Mouse (Mus musculus) NIH3T3 (cell line): Measurements from ENCODE around the gene Gm17606.
"Not testable (repeated sequence)": the region's sequence is repeated elsewhere in the genome, so short reads cannot be mapped to it uniquely, and the experiment has no call there.

Source experiments
- DNase-seq: peaks from one replicate; pipeline ENCODE4 v3.0.0-alpha.2; 2012; ENCODE audit warnings: low read depth

The Gm17606 gene

DNA sequence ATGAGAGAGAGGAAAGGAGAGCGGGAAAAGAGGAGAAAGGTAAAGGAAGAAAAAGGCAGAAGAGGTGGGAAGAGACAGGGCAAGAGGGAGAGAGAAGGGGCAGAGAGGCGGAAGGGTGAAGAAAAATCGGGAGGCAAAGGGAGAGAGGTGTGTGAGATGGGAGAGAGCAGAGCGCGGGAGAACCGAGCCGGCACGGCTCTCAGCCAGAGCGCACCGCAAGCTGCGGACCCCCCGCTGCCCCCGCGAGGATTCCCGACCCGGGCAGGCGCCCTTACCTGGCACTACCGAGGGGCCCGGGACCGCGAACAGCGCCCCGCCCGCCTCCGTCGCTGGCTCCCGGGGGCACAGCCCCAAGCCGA is at the start of gene Gm17606:
TSS of gene Gm17606 (plus strand) at position 7 of the 359 bp plus-strand sequence.
- no peak for DNase-seq

DNA sequence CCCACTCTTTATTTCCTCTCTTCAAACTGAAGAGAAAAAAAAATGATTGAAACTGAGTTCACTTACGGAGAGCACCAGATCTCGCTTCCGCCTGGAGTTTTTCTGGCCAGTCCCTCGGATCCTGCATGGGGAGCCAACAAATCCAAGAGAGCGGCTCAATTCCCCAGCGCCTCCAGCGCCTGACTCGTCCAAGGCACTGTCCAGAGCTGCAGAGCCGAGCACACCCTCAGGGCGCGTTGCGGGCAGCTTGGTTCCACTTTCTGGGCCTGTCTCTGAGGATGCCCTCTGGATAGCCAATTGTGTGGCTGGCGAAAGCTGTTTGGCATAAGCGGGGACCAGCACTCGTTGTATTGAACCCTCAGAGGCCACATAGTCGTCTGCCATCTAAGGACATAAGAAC is 49.7 kb upstream of the Gm17606 start:
- no peak for DNase-seq

DNA sequence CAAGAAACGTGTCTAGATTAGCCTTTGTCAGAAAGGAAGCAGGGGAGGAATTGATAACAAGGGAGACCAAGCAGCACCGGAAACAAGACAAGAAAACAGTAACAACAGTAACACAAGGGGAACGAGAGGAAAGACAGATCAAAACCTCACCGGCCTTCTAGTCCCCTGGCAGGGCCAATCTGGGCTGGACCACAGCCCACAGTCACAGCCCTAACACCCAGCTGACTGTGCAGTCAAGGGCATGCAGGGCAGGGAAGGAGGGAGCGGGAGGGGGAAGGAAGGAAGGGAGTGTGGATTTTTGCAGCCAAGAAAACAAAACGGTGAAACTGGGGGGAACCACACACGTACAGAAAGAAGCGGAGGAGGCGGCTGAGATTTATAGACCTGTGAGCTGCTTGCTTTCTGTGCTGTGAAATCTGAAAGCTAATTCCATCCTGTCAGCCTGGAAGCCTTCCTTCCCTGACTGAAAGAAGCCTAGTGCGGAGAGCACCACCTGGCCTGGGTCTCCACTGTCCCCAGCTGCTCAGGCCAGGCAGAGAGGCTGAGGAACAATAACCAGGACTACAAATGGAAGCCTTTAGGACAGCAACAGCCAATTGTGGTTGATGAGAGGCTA is 48.3 kb upstream of the Gm17606 start:
- DNase-seq = no peak

DNA sequence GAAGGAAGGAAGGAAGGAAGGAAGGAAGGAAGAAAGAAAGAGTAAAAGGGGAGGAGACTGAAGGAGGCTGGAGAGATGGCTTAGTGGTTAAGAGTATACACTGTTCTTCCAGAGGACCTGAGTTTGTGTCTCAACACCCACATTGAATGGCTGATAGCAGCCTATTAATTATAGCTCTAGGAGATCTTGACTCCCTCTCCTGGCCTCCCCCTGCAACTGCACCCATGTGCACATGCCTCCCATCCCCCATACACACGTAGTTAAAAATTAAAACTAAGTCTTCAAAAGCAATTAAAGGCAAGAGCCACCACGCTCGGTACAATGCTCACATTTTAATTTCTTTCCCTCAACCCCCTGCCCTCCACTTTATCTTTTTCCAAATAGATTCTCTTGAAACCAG is 46.7 kb upstream of the Gm17606 start:
- no peak for DNase-seq

DNA sequence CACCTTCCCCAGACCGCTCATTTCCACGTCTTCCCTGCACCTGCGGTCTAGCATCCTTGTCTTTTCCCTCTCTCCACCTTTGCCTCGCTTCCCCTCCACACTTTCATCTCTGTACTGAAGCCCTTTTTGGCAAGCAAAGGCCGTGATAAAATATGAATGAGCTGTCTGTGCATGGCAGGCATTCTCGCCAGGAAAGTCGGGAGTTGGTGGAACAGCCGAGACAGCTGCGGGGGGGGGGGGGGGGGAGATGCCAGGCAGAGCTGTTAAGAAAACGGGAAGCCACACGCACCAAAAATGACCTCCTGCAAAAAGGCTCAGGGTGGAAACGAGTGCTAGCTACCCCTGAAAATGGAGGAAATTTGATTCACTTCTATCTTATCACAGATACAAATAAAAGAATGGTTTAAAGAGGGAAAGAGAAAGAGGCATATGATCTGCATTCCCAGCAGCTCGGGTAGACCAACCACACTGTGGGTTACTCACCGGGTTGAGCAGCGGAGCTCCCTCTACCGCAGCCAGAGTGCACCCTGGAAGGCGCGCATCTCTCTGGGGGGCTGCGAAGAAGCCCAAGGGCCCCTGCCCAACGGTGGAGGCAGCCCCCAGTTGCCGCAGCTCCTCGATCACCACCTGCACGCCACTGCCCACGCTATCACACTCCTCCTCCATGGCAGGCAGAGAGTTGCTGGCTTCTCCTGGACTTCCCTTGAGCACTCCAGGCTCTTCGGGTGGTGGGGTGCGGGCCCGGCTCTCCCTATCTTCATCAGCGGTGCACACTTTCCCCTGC is 45.9 kb upstream of the Gm17606 start:
- no peak for DNase-seq

DNA sequence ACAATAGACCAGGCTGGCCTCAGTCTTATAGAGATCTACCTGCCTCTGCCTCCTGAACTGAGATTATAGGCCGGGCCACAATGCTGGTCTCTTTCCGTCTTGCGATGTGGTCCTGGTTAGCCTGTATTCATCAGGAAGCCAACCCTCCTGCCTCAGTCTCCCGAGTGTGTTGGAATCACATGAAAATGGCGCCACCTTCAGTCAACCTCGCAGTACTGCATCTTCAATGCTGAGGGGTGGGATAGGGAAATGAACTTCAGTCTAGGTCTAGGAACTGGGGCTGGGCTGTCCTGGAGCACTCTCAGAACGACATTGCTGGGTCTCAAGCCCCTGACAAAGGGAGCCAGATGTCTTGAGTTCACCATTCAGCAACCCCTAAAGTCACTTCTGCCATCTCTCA is 43.7 kb upstream of the Gm17606 start:
- DNase-seq = no peak

DNA sequence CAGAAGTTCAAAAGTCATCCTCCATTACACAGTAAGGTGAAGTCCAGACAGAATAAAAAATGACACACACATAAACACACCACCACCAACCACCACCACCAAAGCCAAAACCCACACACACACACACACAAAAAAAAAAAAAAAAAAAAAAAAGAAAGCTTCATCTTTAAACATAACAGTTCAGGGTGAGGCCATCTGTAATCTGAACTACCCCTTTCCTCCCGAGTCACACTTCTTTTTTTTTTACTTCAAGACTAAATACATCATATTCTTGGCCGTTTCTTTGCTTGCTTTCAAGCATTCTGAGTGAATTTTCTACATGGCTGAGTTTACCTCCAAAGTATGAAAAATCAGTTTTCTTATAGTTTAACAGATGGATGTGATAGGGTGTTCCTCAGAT is 39.2 kb upstream of the Gm17606 start:
- DNase-seq = no peak

DNA sequence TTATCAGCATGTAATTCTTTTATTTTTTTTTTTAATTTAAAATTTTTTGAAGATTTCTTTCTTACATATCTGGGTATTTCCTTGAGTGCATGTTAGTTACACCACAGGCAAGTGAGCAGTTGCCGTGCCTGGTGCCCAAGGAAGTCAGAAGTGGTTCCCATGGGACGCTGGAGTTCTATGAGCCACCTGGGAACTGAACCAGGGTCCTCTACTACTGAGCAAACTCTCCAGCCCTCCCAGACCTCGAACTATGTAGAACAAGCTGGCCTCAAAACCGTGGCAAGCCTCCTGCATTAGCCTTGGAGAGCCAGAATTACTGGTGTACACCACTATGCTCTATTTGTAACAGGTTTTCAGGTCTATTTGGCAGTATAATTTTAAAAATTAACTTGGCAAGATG is 38.1 kb upstream of the Gm17606 start:
- no peak for DNase-seq

DNA sequence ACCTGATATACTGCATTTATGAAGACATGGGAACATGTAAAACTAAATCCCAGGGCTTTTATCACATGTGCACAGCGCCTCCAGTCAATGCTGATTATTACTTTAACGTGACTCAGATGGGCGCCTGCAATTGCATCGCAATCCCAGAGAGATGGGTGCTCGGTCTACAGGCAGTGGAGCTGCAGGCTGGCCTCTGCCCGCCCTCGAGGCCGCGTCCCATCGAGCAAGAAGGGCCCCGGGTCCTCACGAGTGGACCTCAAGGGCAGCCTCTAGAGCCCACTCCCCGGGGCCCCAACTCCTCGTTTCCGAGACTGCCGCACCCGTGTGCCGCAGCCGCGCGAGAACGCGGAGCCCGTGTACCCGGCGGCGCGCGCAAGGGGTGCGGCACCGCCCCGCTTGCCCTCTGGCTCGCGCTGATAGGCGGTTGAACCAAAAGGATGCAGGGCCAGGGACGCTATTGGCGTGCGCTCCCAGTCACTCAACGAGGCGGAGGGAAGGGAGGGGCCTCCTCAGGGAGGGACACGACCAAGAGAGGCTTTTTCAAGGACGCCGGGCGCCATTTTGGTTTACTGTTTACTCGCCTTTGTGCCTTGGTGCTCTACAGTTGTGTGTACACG is 37.6 kb upstream of the Gm17606 start:
- peak; percentile 97 for DNase-seq

DNA sequence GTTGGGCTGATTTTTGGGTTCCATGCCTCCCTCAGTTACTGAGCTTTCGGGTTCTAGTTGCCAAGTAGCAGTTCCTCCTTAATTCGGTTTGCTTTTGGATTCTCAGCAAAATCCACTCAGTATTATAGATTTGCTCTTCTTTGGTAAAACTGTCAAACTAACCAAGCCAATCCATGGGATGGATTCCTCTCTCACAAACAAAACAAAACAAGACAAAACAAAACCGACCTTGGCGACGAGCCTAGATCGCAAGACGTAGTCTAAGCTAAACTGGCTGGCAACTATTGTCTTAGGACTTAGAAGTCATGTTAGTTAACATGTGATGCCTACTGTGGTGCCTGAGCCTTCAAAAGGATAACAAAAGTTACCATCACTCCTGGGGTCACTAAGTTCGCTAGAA is 37.1 kb upstream of the Gm17606 start:
- no peak for DNase-seq

DNA sequence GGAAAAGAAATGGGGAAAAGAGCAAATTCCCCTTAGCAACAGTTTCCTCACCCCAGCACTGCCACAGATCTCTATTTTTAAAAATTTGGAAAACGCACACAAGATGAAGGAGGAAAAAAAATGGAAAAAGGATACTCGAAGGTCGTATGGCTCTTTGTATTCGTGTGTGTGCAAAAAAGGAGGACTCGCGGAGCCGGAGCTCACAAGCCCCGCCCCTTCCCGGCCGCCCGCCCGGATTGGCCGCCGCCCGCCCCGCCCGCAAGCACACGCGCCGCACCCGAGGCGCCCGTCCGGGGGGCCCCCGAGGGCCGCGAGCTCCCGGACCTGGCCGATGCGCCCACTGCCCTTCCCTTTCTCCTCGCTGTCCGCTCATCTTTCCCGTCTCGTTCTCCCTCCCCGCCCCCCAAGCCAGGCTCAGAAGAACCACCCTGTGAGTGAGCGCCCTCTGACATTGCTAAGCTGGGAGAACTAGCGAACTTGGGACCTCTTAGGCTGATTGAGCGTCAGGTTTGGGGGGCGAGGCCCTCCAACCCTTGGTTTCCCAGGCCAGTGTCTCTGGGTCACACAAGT is 34.9 kb upstream of the Gm17606 start, which contains the start of gene 4931414P19Rik:
TSS of gene 4931414P19Rik (minus strand) at position 242 of the 570 bp plus-strand sequence.
- DNase-seq = peak; percentile 85

DNA sequence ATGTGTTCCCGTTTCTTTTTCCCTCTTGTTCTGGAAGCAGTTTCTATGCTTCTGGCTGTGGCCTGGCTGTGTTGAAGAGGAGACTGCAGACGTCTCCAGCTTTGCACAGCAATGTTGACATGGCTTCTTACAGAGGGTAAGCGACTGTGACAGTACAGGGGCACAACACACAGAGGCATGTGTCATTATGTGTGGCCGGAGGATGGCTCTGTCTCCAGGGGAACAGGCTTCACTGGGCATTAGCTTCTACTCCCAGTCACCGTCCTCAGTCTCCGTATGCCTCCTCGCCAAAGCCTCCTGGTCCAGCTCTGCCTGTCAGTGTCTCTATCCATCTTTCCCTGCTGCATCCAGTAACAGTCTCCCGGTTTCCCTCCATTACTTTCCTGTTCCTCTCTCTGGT is 33.5 kb upstream of the Gm17606 start:
- no peak for DNase-seq

DNA sequence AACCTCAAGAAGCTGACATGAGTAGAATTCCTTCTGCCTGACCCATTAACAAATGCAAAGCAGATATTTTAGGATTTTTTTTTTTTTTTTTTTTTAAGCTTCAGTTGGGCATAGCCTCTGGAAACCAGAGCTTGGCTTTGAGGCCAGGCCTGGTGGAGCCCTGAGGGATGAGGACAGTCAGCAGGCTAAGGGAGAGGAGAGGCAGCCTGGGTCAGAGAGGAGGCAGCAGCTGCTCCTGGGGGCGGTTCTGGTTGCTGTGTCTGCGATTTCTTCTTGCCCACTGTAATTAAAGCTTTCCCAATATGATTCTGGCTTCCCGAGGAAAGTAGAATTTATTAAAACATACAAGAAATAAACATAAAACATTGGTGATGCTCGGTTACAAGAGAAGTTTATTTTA is 31.5 kb upstream of the Gm17606 start:
- peak; percentile 17 for DNase-seq

DNA sequence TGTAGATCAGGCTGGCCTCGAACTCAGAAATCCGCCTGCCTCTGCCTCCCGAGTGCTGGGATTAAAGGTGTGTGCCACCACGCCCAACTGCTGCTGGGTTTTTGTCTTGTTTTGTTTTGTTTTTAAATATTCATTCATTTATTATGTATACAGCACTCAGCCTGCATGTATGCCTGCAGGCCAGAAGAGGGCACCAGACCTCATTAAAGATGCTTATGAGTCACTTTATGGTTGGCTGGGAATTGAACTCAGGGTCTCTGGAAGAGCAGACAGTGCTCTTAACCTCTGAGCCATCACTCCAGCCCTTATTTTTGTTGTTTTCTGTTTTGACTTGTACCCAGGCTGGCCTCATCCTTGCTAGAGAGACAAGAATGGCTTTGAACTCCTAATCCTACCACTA is 30.8 kb upstream of the Gm17606 start:
- peak; percentile 68 for DNase-seq

DNA sequence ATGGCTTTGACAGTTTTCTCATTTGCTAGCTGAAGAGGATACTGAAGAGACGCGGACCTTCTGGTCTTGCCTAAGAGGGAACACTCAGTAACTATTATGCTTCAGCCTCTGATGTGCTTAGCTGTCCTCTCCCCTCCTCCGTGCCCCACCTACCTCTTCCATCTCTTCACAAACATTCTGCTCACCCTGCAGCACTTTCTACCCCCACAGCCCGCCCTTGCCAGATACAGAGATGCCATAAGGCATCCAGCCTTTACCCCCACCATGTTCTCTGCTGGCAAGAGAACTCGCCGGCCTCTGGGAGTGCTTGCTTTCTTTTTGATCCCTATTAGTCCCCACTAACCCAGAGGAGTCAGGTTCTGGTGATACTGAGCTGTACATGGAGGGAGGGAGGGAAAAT is 30.1 kb upstream of the Gm17606 start:
- DNase-seq = no peak

DNA sequence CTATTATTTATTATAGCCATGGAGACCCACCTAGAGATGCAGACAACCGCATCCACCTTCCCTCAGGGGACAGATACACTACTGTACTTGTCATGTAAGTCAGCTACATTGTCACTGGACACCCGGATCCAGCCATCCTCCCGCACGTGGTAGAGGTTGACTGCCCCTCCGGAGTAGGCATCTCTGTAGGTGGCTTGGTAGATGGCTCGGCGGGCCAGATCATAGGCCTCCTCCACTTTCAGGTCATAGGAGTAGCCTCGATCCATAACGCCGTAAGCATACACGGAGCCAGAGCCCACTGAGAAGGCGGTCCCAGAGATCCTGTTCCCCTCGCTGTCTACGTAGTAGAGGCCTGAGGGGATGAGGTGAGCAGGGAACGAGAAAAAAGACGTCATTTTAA is 26.6 kb upstream of the Gm17606 start:
- not testable (repeated sequence) for DNase-seq

DNA sequence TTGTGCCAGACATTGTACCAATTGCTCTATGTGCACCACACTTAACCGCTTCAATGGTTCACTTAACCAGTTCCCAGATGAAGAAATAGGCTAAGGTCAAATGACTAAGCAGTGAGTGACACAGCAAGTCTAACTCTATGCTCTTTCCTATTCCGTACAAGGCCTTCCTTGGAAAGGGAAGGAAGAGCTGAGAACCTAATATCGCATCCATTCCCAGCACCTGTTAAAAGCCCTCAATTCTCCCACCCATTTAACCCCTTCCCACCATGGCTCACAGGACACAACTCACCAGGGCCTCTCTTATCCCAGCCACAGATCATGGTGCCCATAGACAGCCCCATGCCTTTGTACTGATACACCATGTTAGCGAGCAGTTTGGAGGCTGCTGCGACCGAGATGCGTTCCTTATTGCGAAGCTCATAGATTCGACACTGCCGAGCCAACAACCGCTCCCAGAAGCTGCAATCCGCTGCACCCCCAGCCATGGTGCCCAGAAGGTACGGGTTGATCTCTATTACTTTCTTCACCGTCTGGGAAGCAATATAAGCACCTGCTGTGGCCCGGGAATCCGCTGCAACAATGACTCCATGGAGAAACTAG is 24.4 kb upstream of the Gm17606 start:
- DNase-seq = peak; percentile 16

DNA sequence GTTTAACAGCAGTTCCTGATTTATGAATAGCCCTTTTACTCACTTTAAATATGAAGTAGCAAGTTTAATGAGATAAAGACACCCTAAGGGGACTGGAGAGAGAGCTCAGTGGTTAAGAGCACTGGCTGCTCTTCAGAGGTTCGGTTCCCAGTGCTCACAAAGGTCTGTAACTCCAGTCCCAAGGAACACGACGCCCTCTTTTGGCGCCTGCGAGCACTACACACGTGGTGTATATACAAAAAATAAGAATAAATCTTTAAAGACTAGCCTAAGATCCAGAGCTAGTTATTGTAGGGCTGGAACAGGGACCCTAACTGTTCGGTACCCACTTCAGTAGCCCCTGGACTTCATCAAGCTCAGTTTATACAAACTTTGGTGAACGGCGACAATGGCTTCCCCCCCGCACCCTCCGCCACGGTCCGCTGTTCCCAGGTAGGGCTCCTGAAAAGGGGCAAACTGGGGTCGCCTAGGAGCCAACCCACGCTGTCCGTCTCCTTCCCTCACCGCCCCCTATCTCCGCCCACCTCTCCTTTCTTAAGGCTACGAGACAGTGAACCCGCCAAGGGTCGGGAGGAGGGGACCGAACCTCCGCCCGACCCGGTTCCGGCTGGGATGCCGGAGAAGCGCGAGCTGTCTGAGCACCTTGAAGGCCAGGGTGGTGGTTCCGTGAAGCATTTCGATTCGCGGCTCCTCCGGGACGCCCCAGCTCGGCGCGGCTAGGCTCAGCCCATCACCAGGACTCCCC is 23.4 kb upstream of the Gm17606 start:
- DNase-seq = peak; percentile 49

DNA sequence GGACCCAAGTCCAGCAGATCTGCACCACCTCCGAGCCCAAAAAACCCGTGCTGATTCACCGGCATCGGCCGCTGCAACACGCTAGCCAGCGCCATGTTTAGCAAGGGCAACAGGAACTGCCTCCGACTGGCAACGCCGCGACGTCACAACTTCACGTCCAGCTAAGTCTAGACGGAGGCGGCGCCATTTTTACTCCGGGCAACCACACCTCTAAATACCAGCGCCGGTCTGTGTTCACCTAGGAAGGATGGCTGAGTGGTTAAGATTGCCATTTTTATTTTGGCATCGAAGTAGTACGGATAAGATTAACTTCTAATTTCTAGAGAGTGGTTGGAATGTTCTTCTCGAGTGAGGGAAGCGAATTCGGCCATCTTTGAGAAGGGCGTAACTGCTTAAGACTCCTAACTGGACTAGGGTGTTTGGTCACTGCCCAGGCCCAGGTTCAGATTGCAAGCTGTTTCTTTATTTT is 22.8 kb upstream of the Gm17606 start, which contains the start of gene Psmb5:
TSS of gene Psmb5 (minus strand) at position 126 of the 469 bp plus-strand sequence.
- DNase-seq = peak; percentile 92

DNA sequence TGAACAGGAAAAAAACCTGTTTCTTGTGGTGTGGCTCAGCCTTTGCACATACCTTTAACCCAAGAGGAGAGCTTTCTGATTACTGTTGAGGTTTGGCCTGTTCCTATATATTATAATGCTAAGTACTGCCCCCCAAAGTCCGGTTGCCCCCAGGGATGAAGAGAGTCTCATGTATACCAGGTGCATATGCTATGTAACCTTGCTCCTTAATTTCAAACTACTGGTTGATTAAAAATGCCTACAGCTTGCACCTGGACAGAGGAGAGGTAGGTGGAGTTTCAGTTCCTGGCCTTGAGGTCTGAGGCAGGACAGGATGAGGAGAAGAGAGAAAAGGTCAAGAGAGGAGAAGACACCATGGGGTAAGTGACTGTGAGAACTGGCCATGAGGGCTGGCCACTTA is 19.6 kb upstream of the Gm17606 start, which contains the start of gene Psmb11:
TSS of gene Psmb11 (plus strand) at position 301 of the 400 bp plus-strand sequence.
- no peak for DNase-seq

DNA sequence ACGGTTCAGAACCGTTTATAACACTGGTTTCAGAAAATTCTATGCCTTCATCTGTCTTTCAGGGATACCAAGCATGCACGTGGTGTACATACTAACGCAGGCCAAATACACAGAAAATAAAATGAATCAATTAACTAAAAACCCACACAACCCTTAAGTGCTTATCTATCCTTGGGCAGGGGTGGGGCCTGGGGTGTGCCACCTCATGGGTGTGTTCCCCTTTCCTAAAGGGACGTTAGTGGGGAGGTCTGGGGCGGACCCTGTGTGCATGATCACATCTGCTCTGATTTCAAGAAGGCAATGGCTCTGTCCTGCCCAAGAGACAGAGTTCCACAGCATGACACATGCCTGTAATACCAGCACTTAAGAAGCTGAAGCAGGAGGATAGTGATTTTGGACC is 17.4 kb upstream of the Gm17606 start:
- DNase-seq = no peak

DNA sequence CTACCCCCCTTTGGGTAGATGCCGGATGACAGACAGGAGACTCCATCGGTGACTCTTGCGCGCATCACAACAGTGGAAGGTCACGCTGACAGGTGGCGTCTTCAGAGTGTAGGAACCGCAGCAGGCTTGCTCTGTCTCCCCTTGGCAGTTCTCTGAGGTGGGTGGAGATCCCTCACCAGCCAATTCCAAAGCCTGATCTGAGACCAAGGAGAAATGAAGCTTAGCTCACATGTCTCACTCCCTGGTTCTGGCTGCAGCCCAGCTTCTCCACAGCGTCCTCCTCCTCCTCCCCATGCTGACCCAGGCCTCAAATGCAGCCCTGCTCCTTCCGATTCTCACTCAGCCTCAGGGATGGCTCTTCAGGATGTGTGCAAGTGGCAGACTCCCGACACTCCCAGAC is 15.8 kb upstream of the Gm17606 start:
- DNase-seq = no peak
